Mouse (Mus musculus): ENCODE results near the gene Gm13084. TPM values are rescaled to one million over a fixed set of nuclear protein-coding genes. Genes with fewer than 3 reads are reported as not detected.
"Not testable (repeated sequence)": the region's sequence is repeated elsewhere in the genome, so short reads cannot be mapped to it uniquely, and the experiment has no call there.

The Gm13084 gene
- polyA plus RNA-seq (2015; fragmentation: Nextera tagmentation; extraction: Ambion mirVana) = not detected in 2 replicates

DNA sequence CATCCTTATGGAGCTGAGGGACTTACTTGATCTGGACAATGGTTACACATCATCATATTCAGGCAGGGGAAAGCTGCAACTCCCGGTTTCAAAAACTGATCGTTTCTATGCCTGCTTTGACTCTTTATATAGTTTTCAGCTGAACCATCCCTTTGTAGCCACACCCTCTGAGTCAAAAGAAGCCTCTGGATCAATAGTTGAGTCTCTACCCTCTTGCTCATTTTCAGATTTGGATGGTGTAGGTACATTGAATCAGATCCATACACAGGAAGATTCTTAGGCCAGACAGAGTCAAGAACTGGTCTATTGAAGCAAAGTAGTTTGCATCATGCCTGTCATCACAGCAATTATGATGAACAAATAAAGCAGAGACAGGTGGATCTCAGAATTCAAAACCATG, at the start of gene Gm13084:
Gene Gm13084, minus strand, starts transcription at position 101 of the 400 bp plus-strand sequence.
- no peak within 1 kb of the TSS for H3K4me3 ChIP-seq
- H3K4me2 ChIP-seq = no peak within 1 kb of the TSS
- H3K9me3 ChIP-seq = peaks cover 5% of the 10 kb centered on the region
- no peak within 1 kb of the TSS for H3K9ac ChIP-seq
- 77% methylated on average over 2 of the region's 2 CpGs for WGBS
- no peaks in the 10 kb centered on the region for H3K27me3 ChIP-seq
- ATAC-seq (ENCODE audit: insufficient number of reproducible peaks, insufficient read depth, low FRiP score, low TSS enrichment, low read depth) = no peak
- no peaks in the 10 kb centered on the region for H3K4me1 ChIP-seq
- H3K27ac ChIP-seq = no peak within 1 kb of the TSS
- no peaks in the 10 kb centered on the region for H3K36me3 ChIP-seq

GRCm38 (mm10) chr4:143846197-143846596, 30.3 kb upstream of the Gm13084 start, which contains the start of gene Gm13103:
Gene Gm13103, plus strand, starts transcription at chr4:143846497.
- not testable (repeated sequence) for H3K36me3 ChIP-seq; H3K4me1 ChIP-seq; H3K27ac ChIP-seq; H3K27me3 ChIP-seq; H3K9ac ChIP-seq; H3K4me3 ChIP-seq; ATAC-seq (ENCODE audit: insufficient number of reproducible peaks, insufficient read depth, low FRiP score, low TSS enrichment, low read depth); H3K4me2 ChIP-seq
- peaks cover 16% of the 10 kb centered on the region for H3K9me3 ChIP-seq

- 85% methylated on average over 3 of the region's 3 CpGs for WGBS
- not testable (repeated sequence) for H3K27ac ChIP-seq; H3K4me3 ChIP-seq; H3K9ac ChIP-seq; H3K27me3 ChIP-seq; ATAC-seq (ENCODE audit: insufficient number of reproducible peaks, insufficient read depth, low FRiP score, low TSS enrichment, low read depth); H3K4me2 ChIP-seq; H3K36me3 ChIP-seq; H3K4me1 ChIP-seq
- H3K9me3 ChIP-seq = peaks cover 11% of the 10 kb centered on the region
These were observed 26.8 kb downstream of the Gm13084 start, which contains the start of gene Gm13023 for GRCm38 (mm10) chr4:143789052-143789451. Gene Gm13023, plus strand, starts transcription at chr4:143789352.

Other genes with a start within 250 kb of the Gm13084 start
- not detected in 2 replicates for gene Gm13083, start 201.1 kb downstream of the Gm13084 start, polyA plus RNA-seq (2015; fragmentation: Nextera tagmentation; extraction: Ambion mirVana)
- not detected in 2 replicates for gene Gm13088, start 158.8 kb downstream of the Gm13084 start, polyA plus RNA-seq (2015; fragmentation: Nextera tagmentation; extraction: Ambion mirVana)
- gene Gm13089, start 113.4 kb downstream of the Gm13084 start, polyA plus RNA-seq (2015; fragmentation: Nextera tagmentation; extraction: Ambion mirVana) = not detected in 2 replicates
- not detected in 2 replicates for gene Gm13078, start 96.6 kb downstream of the Gm13084 start, polyA plus RNA-seq (2015; fragmentation: Nextera tagmentation; extraction: Ambion mirVana)
- gene Gm13023, start 26.7 kb downstream of the Gm13084 start, polyA plus RNA-seq (2015; fragmentation: Nextera tagmentation; extraction: Ambion mirVana) = not detected in 2 replicates
- not detected in 2 replicates for gene Gm13103, start 30.4 kb upstream of the Gm13084 start, polyA plus RNA-seq (2015; fragmentation: Nextera tagmentation; extraction: Ambion mirVana)
- not detected in 2 replicates for gene Pramef6, start 84.3 kb upstream of the Gm13084 start, polyA plus RNA-seq (2015; fragmentation: Nextera tagmentation; extraction: Ambion mirVana)
- not detected in 2 replicates for gene Pramef25, start 134.9 kb upstream of the Gm13084 start, polyA plus RNA-seq (2015; fragmentation: Nextera tagmentation; extraction: Ambion mirVana)
- not detected in 2 replicates for gene Gm13101, start 150.9 kb upstream of the Gm13084 start, polyA plus RNA-seq (2015; fragmentation: Nextera tagmentation; extraction: Ambion mirVana)
- not detected in 2 replicates for gene Pramef17, start 178.3 kb upstream of the Gm13084 start, polyA plus RNA-seq (2015; fragmentation: Nextera tagmentation; extraction: Ambion mirVana)
- not detected in 2 replicates for gene Pramel4, start 243.0 kb upstream of the Gm13084 start, polyA plus RNA-seq (2015; fragmentation: Nextera tagmentation; extraction: Ambion mirVana)

All from embryonic facial prominence, embryonic 13.5 days (tissue).